Mouse (Mus musculus) megakaryocyte progenitor cell, adult 5-6 weeks (primary cell): ENCODE measurements around the gene Macf1. TPM values are rescaled to one million over a fixed set of nuclear protein-coding genes. Genes with fewer than 3 reads are reported as not detected.
"Not testable (repeated sequence)": the region's sequence is repeated elsewhere in the genome, so short reads cannot be mapped to it uniquely, and the experiment has no call there.

ENCODE experiments used
- ATAC-seq: replicated peaks from 2 replicates; pipeline ENCODE4 v1.8.0; 2016; ENCODE audit warnings: mild to moderate bottlenecking, moderate TSS enrichment, inconsistent platforms; ENCODE audit not compliant: poor library complexity
- total RNA-seq, 2 experiments: library from RNA; stranded (forward) in 1 of 2; stranded (reverse) in 1 of 2; fragments of 157-497, 149-512 nt in 1 of 2; fragments of 200-1000 nt in 1 of 2; gene quantifications; 2 replicates each; pipeline versions ENCODE4 v1.2.3 to v1.2.4; 2015 to 2017

Gene Macf1
- total RNA-seq, 2 experiments from 2014 or later: 123 to 130 TPM

- no peak for ATAC-seq
These were observed 13.6 kb downstream of the Macf1 start for GRCm38 (mm10) chr4:123670598-123670997.

GRCm38 (mm10) chr4:123669696-123670095 lies 14.5 kb downstream of the Macf1 start:
- no peak for ATAC-seq

- peak; percentile 42 for ATAC-seq
These were observed 16.8 kb downstream of the Macf1 start for GRCm38 (mm10) chr4:123667260-123667867.

DNA sequence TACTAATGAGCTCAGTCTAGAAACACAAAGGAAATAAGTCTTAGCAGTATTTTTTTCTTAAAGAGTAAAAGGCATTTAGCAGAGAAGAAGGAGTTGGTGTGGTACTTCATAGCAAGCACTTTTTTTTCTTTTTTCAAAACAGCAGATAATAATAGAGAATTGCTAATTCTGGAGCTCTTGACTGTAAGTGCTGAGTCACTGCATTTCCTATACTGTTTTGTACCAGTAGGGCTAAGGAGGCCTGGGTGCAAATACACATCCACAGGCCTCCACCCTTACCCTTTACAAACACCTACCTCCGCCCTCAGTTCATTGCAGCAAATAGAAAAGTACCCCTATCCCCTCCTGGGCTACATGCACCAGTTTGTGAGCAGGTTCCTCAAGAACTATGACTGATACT lies 17.6 kb downstream of the Macf1 start:
- peak; percentile 35 for ATAC-seq

GRCm38 (mm10) chr4:123665681-123666278 lies 18.4 kb downstream of the Macf1 start:
- no peak for ATAC-seq

DNA sequence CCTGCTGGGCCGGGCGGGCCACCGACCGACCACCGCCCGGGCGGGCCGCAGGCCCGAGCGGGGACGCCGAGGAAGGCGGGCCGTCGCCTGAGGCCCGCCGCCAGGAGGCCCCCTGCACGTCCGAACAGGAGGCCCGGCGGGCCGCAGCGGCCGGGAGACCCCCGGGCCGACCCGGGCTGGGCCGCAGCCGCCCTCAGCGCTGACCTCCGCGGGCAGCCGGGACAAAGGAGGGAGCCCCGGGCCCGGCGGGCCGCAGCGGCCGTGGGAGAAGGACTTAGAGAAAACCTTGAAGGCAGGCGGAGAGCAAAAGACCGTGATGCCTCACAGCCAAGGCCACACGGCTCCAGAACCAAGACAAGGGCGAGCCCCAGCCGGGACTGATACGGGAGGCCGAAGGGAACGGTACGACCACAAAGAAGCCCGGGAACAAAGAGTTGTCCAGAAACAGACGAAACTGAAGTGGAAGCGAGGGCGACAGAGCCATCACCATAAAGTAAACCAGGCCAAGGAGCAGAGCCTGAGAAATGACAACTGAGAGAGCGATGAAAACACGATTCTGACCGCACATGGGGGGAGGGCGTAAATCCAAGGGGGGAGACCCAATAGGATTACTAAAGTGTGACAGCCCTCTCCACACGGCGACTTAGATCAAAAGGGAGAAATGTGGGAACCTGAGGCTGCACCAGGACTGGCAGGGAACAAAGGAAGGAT lies 19.1 kb downstream of the Macf1 start:
- no peak for ATAC-seq

DNA sequence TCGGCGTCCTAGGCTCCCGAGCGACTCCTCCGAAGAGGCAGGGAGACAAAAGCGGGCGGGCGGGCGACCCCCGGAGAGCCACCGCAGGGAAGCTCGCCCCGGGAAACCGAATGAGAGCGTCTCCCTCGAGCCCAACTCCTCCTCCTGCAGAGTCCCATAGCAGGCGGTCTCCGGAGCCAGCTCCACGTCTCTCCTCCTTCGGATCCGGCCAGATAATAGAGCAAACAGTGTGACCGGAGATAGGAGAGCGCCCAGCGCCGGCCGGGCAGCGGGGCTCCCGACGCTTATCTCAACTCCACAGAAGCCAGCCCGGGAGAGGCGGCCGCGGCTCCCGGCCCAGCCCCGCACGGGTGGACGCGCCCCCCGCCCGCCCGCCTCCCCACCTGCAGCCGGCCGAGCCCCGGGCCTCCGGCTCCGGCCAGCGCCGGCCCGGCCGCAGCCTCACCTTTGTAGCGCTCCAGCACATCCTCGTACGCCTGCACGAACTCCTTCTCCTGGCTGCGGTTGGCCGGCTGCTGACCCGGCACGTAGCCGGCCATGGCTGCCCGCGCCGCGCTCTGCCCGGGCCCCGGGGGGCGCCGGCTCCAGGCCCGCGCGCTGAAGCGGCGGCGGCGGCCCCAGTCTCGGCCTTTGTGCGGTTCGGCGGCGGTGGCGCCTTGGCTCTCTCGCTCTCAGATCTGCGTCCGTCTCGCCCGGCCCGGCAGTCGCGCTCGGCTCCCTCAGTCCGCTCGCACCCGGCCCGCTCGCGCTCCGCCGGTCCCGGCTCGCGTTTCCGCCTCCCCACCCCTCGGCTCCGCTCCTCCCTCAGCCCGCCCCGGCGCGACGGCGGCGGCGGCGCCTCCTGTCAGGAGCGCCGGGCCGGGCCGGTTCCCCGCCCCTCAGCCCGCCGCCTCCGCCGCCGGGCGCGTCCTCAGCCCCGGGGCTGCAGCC lies 19.9 kb downstream of the Macf1 start:
- ATAC-seq: peak; percentile 69

DNA sequence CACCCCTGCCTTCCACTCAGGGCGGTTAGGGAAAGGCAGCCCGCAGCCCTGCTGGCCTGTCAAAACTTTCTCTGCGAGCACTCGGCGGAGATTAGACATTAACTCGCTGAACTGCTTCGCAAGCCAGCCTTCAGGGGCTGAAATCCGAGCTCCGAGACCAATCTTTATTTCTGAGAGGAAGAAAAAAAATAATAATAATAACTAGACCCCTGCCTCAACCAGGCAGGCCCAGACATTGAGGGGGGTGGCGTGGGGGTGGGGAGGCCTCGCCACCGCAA lies 20.5 kb downstream of the Macf1 start:
- 0 out of 2 replicates have a peak, but pooled peaks have one; percentile 12 for ATAC-seq

GRCm38 (mm10) chr4:123662914-123663687 lies 21.1 kb downstream of the Macf1 start:
- peak; percentile 24 for ATAC-seq

GRCm38 (mm10) chr4:123658175-123658574 lies 26.0 kb downstream of the Macf1 start:
- ATAC-seq: no peak

DNA sequence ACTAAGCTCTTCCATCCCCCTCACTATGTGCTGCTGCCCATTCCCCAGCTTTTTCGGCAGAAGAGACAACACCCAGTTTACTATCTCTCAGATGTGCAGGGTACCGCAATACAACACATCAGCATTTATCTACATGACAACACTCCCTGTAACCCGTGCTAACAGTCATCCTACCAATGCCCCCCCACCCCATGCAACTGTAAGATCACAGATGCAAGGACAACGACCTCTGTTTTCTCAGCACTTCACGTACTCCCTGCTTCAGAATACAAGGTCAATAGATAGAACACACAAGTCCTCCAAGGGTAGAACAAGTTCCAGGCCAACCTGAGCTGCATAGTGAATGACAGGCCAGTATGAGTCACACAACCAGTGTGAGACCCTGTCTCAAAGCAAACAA lies 28.9 kb downstream of the Macf1 start:
- peak; percentile 90 for ATAC-seq

- ATAC-seq: no peak
These were observed 29.6 kb downstream of the Macf1 start for GRCm38 (mm10) chr4:123654566-123654965.

GRCm38 (mm10) chr4:123653446-123653845 lies 30.7 kb downstream of the Macf1 start:
- ATAC-seq: not testable (repeated sequence)

DNA sequence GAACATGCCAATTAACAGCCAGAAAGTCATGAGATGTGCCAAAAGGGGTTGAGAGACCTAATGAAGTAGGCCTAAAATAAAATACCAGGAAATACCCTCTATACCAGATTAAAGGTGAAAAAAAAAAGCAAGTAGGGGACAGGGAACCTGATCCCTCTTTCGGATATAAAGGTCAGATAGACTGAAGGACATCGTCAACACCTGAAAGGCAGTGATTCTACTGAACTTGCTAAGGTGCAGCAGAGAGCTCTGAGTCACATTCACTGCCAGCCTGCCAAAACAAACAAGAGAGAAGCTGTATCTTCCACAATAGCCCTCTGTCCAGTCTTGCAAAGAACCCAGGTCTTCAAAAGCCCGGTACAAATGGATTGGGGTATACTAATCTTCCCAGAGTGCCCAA lies 32.0 kb downstream of the Macf1 start:
- no peak for ATAC-seq

- no peak for ATAC-seq
These were observed 35.0 kb downstream of the Macf1 start for GRCm38 (mm10) chr4:123649131-123649530.

DNA sequence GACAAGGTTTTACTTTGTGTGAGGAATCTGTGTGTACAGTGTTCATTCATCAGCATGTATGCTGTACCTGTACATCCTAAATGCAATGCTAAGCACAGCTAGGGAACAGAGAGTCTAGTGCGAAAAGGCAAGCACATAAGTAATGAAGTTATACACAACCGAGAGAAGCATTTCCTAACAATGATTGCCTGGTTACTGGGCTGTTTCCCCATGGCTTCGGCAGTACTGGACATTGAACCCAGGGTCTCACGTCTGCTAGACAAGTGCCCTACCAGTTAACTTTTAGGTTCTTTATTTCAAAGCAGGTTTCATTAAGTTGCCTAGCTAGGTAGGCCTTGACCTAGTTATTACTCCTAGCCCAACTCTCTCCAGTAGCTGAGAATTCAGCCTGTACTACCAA lies 36.5 kb downstream of the Macf1 start:
- ATAC-seq: no peak

- ATAC-seq: no peak
These were observed 37.1 kb downstream of the Macf1 start for GRCm38 (mm10) chr4:123647109-123647508.

GRCm38 (mm10) chr4:123645246-123645845 lies 38.8 kb downstream of the Macf1 start:
- ATAC-seq: no peak

- no peak for ATAC-seq
These were observed 40.6 kb downstream of the Macf1 start for GRCm38 (mm10) chr4:123643561-123643960.

DNA sequence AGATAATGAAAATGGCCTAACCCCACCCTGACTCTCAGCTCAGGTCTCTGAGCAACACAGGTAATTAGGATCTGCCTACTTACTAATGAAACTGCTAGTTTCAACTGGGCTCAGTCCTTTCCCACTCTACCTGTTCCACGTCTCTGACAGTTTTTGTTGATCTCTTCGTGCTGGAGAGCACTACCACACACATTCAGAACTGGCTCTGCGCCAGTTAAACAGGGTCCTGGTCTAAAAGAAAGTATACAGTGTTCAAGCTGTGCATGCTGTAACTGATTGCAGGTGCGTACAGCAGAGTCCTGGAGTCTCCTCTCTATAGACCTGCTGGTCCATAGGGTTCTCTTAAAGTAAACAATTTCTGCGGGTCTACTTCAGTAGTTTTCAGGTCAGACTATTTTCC lies 41.3 kb downstream of the Macf1 start:
- ATAC-seq: no peak
